Mouse (Mus musculus): ENCODE results near the gene C2cd3. TPM values are rescaled to one million over a fixed set of nuclear protein-coding genes. Genes with fewer than 3 reads are reported as not detected.

Gene C2cd3
- 21.6 and 24.5 TPM in 2 replicates for polyA plus RNA-seq (2012; rRNA removed; ENCODE audit: low replicate concordance)

DNA sequence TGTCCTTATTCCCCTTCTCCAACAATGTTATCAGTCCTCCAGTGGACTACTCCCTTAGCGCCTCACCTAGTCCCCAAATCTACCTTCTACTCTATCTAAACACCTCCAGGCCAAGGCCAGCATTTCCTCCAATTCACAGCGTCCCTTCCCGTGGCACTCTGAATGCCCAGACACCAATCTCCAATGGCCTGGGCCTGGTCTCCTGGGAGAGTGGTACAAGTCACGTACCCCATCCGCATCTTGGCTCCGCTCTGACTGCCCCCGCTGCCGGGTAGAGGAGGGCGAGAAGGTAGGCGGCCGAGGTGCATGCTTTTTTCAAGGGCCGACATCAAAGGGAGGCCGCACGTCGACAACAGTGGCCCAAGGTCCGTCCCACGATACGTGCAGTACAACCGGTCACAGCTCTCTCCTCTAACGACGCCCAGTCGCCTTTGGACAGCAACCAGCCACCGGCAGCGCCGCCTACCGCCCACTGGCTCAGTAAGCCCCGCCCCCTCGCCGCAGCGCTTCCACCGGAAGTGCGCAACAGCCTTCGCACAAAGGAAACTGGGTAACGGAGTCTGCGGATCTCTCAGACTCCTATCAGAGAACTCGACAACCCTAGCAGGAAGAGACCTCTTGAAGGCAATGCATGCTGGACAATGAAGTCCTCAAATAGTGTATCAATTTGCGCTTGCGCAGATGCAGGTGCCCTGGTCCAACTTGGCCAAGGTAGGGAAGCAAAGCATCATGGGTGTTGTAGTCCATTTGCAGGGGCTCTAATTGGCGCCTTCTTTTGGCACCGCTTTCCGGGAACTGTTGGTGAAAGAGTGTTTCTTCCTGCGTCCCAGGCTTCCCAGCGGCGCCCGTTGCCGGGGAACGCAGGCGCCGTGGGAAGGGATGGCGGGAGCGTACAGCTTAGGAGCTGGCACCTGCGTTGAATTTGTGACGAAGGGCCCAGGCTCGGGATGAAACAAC, at the start of gene C2cd3, which contains the start of gene Ppme1:
C2cd3 (plus strand) TSS at position 739 of the 957 bp plus-strand sequence.
Ppme1 (minus strand) TSS at position 813 of the 957 bp plus-strand sequence.

DNA sequence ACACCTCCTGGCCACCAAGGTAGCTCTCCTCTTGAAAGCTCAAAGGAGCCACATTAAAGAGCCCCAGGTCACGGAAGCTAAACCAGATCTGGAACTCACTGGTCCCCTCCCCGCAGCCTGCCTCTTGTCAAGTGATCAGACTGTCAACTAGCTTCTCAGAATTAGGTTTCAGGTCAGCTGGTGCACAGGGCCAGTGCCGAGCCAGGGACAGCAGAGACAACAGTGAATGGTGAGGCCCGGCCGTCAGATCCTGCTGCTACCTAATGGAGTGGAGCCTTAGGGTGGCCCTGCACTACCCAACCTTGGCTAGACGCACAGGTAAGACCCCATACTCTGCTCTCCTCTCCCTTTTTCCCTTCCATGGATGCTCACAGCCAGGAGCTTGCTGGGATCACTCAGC, 100.7 kb downstream of the C2cd3 start, which contains the start of gene Ucp3:
Ucp3 (plus strand) TSS at position 214 of the 400 bp plus-strand sequence.

DNA sequence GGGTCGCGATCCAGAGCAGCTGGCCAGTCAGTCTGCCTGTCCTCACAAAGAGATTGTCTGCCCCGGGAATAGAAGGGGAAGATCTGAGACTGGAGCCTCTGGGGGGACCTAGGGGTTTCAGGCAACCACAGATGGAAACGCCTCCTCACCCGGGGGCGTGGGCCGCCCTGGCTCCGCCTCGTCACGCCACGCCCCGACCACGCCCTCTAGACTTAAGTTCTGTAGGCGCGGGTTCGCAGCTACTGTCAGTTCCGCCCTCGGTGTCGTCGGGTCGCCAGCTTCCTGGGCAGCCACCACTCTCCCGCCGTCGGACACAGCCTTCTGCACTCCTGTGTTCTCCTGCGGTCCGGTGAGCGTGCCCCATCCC, 121.1 kb downstream of the C2cd3 start, which contains the start of gene Ucp2:
Ucp2 (plus strand) TSS at position 221 of the 367 bp plus-strand sequence.

DNA sequence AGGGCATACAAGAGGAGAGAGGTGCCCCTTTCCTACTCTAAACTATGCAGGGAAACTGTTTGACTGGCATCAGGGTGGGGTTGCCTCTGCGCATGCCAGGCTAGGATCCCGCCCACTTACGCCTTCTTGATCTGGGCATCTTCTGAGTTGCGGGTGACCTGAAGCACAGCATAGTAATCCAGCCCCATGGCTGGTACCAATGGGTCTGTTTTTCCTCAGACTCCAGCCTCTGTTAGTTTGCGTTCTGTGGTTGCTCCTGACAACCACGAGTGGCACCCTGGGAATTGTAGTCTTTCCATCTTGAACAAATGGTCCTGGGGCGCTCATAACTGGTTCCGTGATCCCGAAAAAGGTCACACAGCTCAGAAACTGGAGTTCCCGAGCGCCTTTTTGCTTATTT, 142.5 kb downstream of the C2cd3 start, which contains the start of gene Dnajb13:
Dnajb13 (minus strand) TSS at position 388 of the 400 bp plus-strand sequence.

Other genes starting within 250 kb of the C2cd3 start
- gene Lipt2, start 213.0 kb upstream of the C2cd3 start, polyA plus RNA-seq (2012; rRNA removed; ENCODE audit: low replicate concordance): 10.6 and 11.8 TPM in 2 replicates
- 5.1 and 9.7 TPM in 2 replicates for gene Kcne3, start 195.7 kb upstream of the C2cd3 start, polyA plus RNA-seq (2012; rRNA removed; ENCODE audit: low replicate concordance)
- gene Pgm2l1, start 144.8 kb upstream of the C2cd3 start, polyA plus RNA-seq (2012; rRNA removed; ENCODE audit: low replicate concordance): 2.1 and 4.3 TPM in 2 replicates
- gene P4ha3, start 86.7 kb upstream of the C2cd3 start, polyA plus RNA-seq (2012; rRNA removed; ENCODE audit: low replicate concordance): 1.6 and 2.2 TPM in 2 replicates
- 80.4 and 102 TPM in 2 replicates for gene Ppme1, start 74 bp downstream of the C2cd3 start, polyA plus RNA-seq (2012; rRNA removed; ENCODE audit: low replicate concordance)
- gene Ucp3, start 100.8 kb downstream of the C2cd3 start, polyA plus RNA-seq (2012; rRNA removed; ENCODE audit: low replicate concordance): 41.0 and 47.5 TPM in 2 replicates
- 394 and 879 TPM in 2 replicates for gene Ucp2, start 121.1 kb downstream of the C2cd3 start, polyA plus RNA-seq (2012; rRNA removed; ENCODE audit: low replicate concordance)
- gene Dnajb13, start 142.7 kb downstream of the C2cd3 start, polyA plus RNA-seq (2012; rRNA removed; ENCODE audit: low replicate concordance): 2.1 and 2.7 TPM in 2 replicates
- 7.6 and 16.3 TPM in 2 replicates for gene Coa4, start 164.8 kb downstream of the C2cd3 start, polyA plus RNA-seq (2012; rRNA removed; ENCODE audit: low replicate concordance)
- 21.0 and 35.9 TPM in 2 replicates for gene Rab6a, start 235.2 kb downstream of the C2cd3 start, polyA plus RNA-seq (2012; rRNA removed; ENCODE audit: low replicate concordance)
- 6.5 and 22.5 TPM in 2 replicates for gene Mrpl48, start 236.1 kb downstream of the C2cd3 start, polyA plus RNA-seq (2012; rRNA removed; ENCODE audit: low replicate concordance)